Mouse (Mus musculus): ENCODE results near the gene Meis1.

DNA sequence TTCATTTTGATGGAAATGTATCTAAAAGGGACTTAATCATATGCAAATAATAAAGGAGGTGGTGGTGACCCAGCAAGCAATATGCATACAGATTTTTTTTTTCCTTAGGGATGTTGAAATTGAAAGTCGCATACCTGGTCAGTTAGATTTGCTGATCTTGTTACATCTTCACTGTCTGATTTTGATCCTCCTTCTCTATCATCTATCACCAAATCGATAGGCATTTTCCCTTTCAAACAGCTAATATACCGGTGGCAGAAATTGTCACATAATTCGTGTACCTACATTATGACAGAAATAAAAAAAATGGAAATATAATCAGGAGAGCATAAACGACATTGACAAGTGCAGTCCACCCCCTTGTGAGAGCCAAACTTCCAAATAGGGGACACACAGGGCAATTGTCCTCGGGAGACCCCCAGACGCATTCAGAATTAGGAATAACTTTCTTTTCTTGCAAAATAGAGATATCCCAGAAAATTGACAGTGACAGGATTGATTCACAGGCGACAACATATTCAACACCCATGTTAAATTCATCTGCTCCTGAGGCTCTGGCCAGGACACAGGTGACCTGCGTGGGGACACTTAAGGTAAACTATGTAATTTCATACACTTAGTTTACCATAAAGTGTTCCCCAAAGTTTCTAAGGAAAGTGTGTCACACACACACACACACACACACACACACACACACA, 7.5 kb downstream of the Meis1 start:
- TF ChIP-seq POLR2A (IDR thresholded peaks at IDR 0.05; ENCODE audit: borderline replicate concordance, control insufficient read depth, low read depth, low read length) (no peak), CTCF (IDR thresholded peaks at IDR 0.05; ENCODE audit: control insufficient read depth, insufficient read depth, low read length) (no peak)

Data from bone marrow, adult 2 months (tissue).